Mouse (Mus musculus) thymus, postnatal 25 days (tissue): ENCODE results near the gene Mylk2.

ENCODE experiments used
- DNase-seq: peaks from one replicate; pipeline ENCODE4 v3.0.0; 2022

Gene Mylk2

GRCm38 (mm10) chr2:152914310-152915120 is 3.4 kb downstream of the Mylk2 start:
- peak; percentile 79 for DNase-seq

GRCm38 (mm10) chr2:152915453-152915852 is 4.3 kb downstream of the Mylk2 start:
- DNase-seq = no peak

- no peak for DNase-seq
Measured at GRCm38 (mm10) chr2:152916111-152916510, 5.0 kb downstream of the Mylk2 start.

GRCm38 (mm10) chr2:152917671-152918070 is 6.5 kb downstream of the Mylk2 start:
- DNase-seq = no peak

GRCm38 (mm10) chr2:152922376-152922775 is 11.2 kb downstream of the Mylk2 start:
- no peak for DNase-seq

- DNase-seq = no peak
Measured at GRCm38 (mm10) chr2:152923621-152924020, 12.5 kb downstream of the Mylk2 start.

- DNase-seq = no peak
Measured at GRCm38 (mm10) chr2:152924128-152924527, 13.0 kb downstream of the Mylk2 start.

- DNase-seq = no peak
Measured at GRCm38 (mm10) chr2:152924543-152924942, 13.4 kb downstream of the Mylk2 start.

GRCm38 (mm10) chr2:152925189-152925872 is 14.2 kb downstream of the Mylk2 start:
- no peak for DNase-seq

GRCm38 (mm10) chr2:152926896-152927295 is 15.7 kb downstream of the Mylk2 start:
- DNase-seq = no peak

GRCm38 (mm10) chr2:152927371-152927770 is 16.2 kb downstream of the Mylk2 start:
- no peak for DNase-seq

- no peak for DNase-seq
Measured at GRCm38 (mm10) chr2:152928219-152928987, 17.3 kb downstream of the Mylk2 start.

- DNase-seq = no peak
Measured at GRCm38 (mm10) chr2:152928988-152929370, 17.8 kb downstream of the Mylk2 start.

GRCm38 (mm10) chr2:152930276-152930675 is 19.1 kb downstream of the Mylk2 start:
- no peak for DNase-seq

GRCm38 (mm10) chr2:152931456-152932160 is 20.5 kb downstream of the Mylk2 start:
- DNase-seq = no peak

- DNase-seq = no peak
Measured at GRCm38 (mm10) chr2:152933048-152933447, 21.9 kb downstream of the Mylk2 start, which contains the start of gene Foxs1. TSS of gene Foxs1 (minus strand) at chr2:152933208.

- peak; percentile 43 for DNase-seq
Measured at GRCm38 (mm10) chr2:152933614-152934013, 22.5 kb downstream of the Mylk2 start.

- peak; percentile 55 for DNase-seq
Measured at GRCm38 (mm10) chr2:152939846-152940245, 28.7 kb downstream of the Mylk2 start.

GRCm38 (mm10) chr2:152941106-152941505 is 30.0 kb downstream of the Mylk2 start:
- no peak for DNase-seq

- DNase-seq = peak; percentile 9
Measured at GRCm38 (mm10) chr2:152941776-152942175, 30.6 kb downstream of the Mylk2 start.

- DNase-seq = no peak
Measured at GRCm38 (mm10) chr2:152942898-152943515, 31.9 kb downstream of the Mylk2 start.

- no peak for DNase-seq
Measured at GRCm38 (mm10) chr2:152943568-152943967, 32.4 kb downstream of the Mylk2 start.
